ENCODE assay signal across 29 mouse cellular contexts in genomic region chr9:103608161-103609058, GRCm38 (mm10).
DNase-seq lines count a peak whose midpoint lies in the region; ATAC-seq and TF ChIP-seq lines count a peak whose summit lies in the region.
"Had no signal": no experiment of that assay in that cellular context is flagged by ENCODE, and none has a peak within 500 bp of the region (broad histone marks: within the 10 kb centered on the region; RNA-seq: fewer than 3 reads in every experiment).

No protein-coding gene starts in this region.

- H3K9ac ChIP-seq in limb, embryonic 14.5 days (ENCODE audit: low read depth, low read length, severe bottlenecking): no peak overlapping the region
- no peak overlapping the region for H3K9ac ChIP-seq in forebrain, embryonic 15.5 days (replicated peaks)
- H3K9ac ChIP-seq: hindbrain, embryonic 14.5 days; limb, embryonic 12.5 days; neural tube, embryonic 13.5 days; stomach, embryonic 15.5 days had no signal

- no peak overlapping the region for H3K4me3 ChIP-seq in limb, embryonic 14.5 days (replicated peaks; ENCODE audit: low read length)
- H3K4me3 ChIP-seq in limb, embryonic 10.5 days: no peak overlapping the region
- no peak overlapping the region for H3K4me3 ChIP-seq in forebrain, embryonic 10.5 days
- H3K4me3 ChIP-seq in forebrain, embryonic 15.5 days: no peak overlapping the region
- H3K4me3 ChIP-seq: gastrocnemius, adult 2 months; heart, embryonic 10.5 days; limb, embryonic 12.5 days; neural tube, embryonic 13.5 days; stomach, embryonic 15.5 days had no signal

- peak; percentile 23 for DNase-seq in limb, embryonic 14.5 days (ENCODE audit: low spot score)
- DNase-seq in limb, embryonic 10.5 days (ENCODE audit: low spot score): no peak
- DNase-seq in brain, embryonic 14.5 days (ENCODE audit: low read depth): peak; percentile 94
- DNase-seq in forebrain, embryonic 10.5 days (ENCODE audit: extremely low spot score, low spot score): no peak
- no peak for DNase-seq in thymus, postnatal 4 days
- DNase-seq: adrenal gland, adult 2 months; adrenal gland, postnatal 36 days; B cell, adult 2 months; cerebellum, adult 2 months; cerebellum, postnatal 14 days; gastrocnemius, adult 2 months; gastrocnemius, postnatal 36 days; heart, postnatal 10 days; kidney, adult 9 months; kidney, postnatal 10 days; layer of hippocampus, adult 9-11 months; right cerebral cortex, postnatal 14 days; thymus, postnatal 14 days had no signal

- WGBS in limb, embryonic 14.5 days: 71% methylated on average over 13 of the region's 13 CpGs
- 96% methylated on average over 13 of the region's 13 CpGs for WGBS in limb, embryonic 10.5 days
- WGBS in forebrain, embryonic 10.5 days: 90% methylated on average over 13 of the region's 13 CpGs
- WGBS in forebrain, embryonic 15.5 days: 17% methylated on average over 13 of the region's 13 CpGs

- no peak for ATAC-seq in limb, embryonic 14.5 days (ENCODE audit: low FRiP score, low read depth)
- peak; percentile 79 for ATAC-seq in forebrain, embryonic 15.5 days (replicated peaks)
- ATAC-seq in granulocyte monocyte progenitor cell, adult 5-6 weeks (replicated peaks; ENCODE audit: poor library complexity, severe bottlenecking): no peak
- ATAC-seq: activated CD4-positive, CD25-positive, alpha-beta regulatory T cell, adult 4 months; intestine, postnatal 0 days; lung, postnatal 0 days had no signal

- H3K4me2 ChIP-seq in limb, embryonic 14.5 days (replicated peaks; ENCODE audit: low read depth, low read length, severe bottlenecking): no peak overlapping the region
- H3K4me2 ChIP-seq in forebrain, embryonic 15.5 days (replicated peaks): no peak overlapping the region
- H3K4me2 ChIP-seq: hindbrain, embryonic 14.5 days; limb, embryonic 12.5 days; liver, embryonic 11.5 days; neural tube, embryonic 13.5 days; stomach, embryonic 15.5 days had no signal

- TF ChIP-seq CTCF in brain, embryonic 14.5 days (IDR thresholded peaks at IDR 0.05; ENCODE audit: borderline replicate concordance, extremely low read depth, insufficient read depth, insufficient read length): no peak

- H3K9me3 ChIP-seq in limb, embryonic 14.5 days (ENCODE audit: control insufficient read depth, low read length): no peaks in the 10 kb centered on the region
- no peaks in the 10 kb centered on the region for H3K9me3 ChIP-seq in limb, embryonic 10.5 days (replicated peaks)
- H3K9me3 ChIP-seq in forebrain, embryonic 10.5 days: peaks cover 8% of the 10 kb centered on the region; the same call in 1 of the 2 replicates
- H3K9me3 ChIP-seq in forebrain, embryonic 15.5 days: peaks cover 6% of the 10 kb centered on the region
- H3K9me3 ChIP-seq: heart, embryonic 10.5 days; stomach, embryonic 15.5 days had no signal

- TF ChIP-seq POLR2A in limb, embryonic 14.5 days (IDR thresholded peaks at IDR 0.05; ENCODE audit: borderline replicate concordance, extremely low read depth, insufficient read depth, insufficient read length): no peak
- TF ChIP-seq POLR2A in brain, embryonic 14.5 days (IDR thresholded peaks at IDR 0.05; ENCODE audit: borderline replicate concordance, extremely low read depth, insufficient read depth, insufficient read length, poor library complexity, severe bottlenecking): no peak

- H3K27ac ChIP-seq in limb, embryonic 14.5 days (replicated peaks; ENCODE audit: low read depth, low read length): no peak overlapping the region
- H3K27ac ChIP-seq in limb, embryonic 10.5 days: no peak overlapping the region
- H3K27ac ChIP-seq in forebrain, embryonic 10.5 days: peak overlapping the region; percentile 17; the same call in 1 of the 2 replicates
- peak overlapping the region; percentile 46 for H3K27ac ChIP-seq in forebrain, embryonic 15.5 days (replicated peaks)
- H3K27ac ChIP-seq: gastrocnemius, adult 2 months; heart, embryonic 10.5 days; hindbrain, embryonic 14.5 days; limb, embryonic 12.5 days; neural tube, embryonic 13.5 days; stomach, embryonic 15.5 days had no signal

- H3K36me3 ChIP-seq in limb, embryonic 14.5 days (ENCODE audit: control insufficient read depth, insufficient read depth, low read length): no peaks in the 10 kb centered on the region
- no peaks in the 10 kb centered on the region for H3K36me3 ChIP-seq in limb, embryonic 10.5 days
- H3K36me3 ChIP-seq in forebrain, embryonic 10.5 days (replicated peaks): no peaks in the 10 kb centered on the region
- H3K36me3 ChIP-seq in forebrain, embryonic 15.5 days: 0 out of 2 replicates have a peak, but pooled peaks cover 3% of the 10 kb centered on the region
- H3K36me3 ChIP-seq: limb, embryonic 12.5 days; neural tube, embryonic 13.5 days; stomach, embryonic 15.5 days had no signal

- H3K27me3 ChIP-seq in limb, embryonic 14.5 days (ENCODE audit: control insufficient read depth, insufficient read depth, low read length): no peaks in the 10 kb centered on the region
- H3K27me3 ChIP-seq in limb, embryonic 10.5 days (ENCODE audit: low read depth, poor library complexity, severe bottlenecking): no peaks in the 10 kb centered on the region
- H3K27me3 ChIP-seq in forebrain, embryonic 10.5 days (ENCODE audit: poor library complexity, severe bottlenecking): no peaks in the 10 kb centered on the region
- no peaks in the 10 kb centered on the region for H3K27me3 ChIP-seq in forebrain, embryonic 15.5 days
- H3K27me3 ChIP-seq: limb, embryonic 12.5 days; neural tube, embryonic 13.5 days; stomach, embryonic 15.5 days had no signal

- no peaks in the 10 kb centered on the region for H3K4me1 ChIP-seq in limb, embryonic 14.5 days (ENCODE audit: control insufficient read depth, insufficient read depth, low read length)
- H3K4me1 ChIP-seq in limb, embryonic 10.5 days: peaks cover 6% of the 10 kb centered on the region
- H3K4me1 ChIP-seq in forebrain, embryonic 10.5 days: peaks cover 3% of the 10 kb centered on the region; the same call in 1 of the 2 replicates
- H3K4me1 ChIP-seq in forebrain, embryonic 15.5 days: peaks cover 21% of the 10 kb centered on the region
- H3K4me1 ChIP-seq: limb, embryonic 12.5 days; stomach, embryonic 15.5 days had no signal

Comparison
In these comparisons a context has a peak if more than half of its experiments do, and no peak if none do; other contexts are left out.
1. DNase-seq: peak in limb, embryonic 14.5 days (single experiment) and brain, embryonic 14.5 days (single experiment); none in limb, embryonic 10.5 days (single experiment), forebrain, embryonic 10.5 days (single experiment) and thymus, postnatal 4 days (single experiment).
2. H3K27ac ChIP-seq: peak in forebrain, embryonic 10.5 days (single experiment) and forebrain, embryonic 15.5 days (single experiment); none in limb, embryonic 14.5 days (single experiment) and limb, embryonic 10.5 days (single experiment).